Mouse (Mus musculus) myocyte (in vitro differentiated cells): Measurements from ENCODE around the gene Anpep. TPM values are rescaled to one million over a fixed set of nuclear protein-coding genes. Genes with fewer than 3 reads are reported as not detected.

Experiments used
- H3K27me3 ChIP-seq: one replicate; pipeline ENCODE4 v1.6.1; 2011; ENCODE audit not compliant: control insufficient read depth, insufficient read depth, insufficient read length
- H3K36me3 ChIP-seq: one replicate; pipeline ENCODE4 v1.6.1; 2011; ENCODE audit not compliant: control insufficient read depth, insufficient read depth
- H3K4me2 ChIP-seq: one replicate; pipeline ENCODE4 v1.6.1; 2011; ENCODE audit warnings: low read depth, control low read depth
- H3K4me3 ChIP-seq: one replicate; pipeline ENCODE4 v1.5.1; 2011; ENCODE audit warnings: mild to moderate bottlenecking, control low read depth, moderate library complexity
- H3K79me2 ChIP-seq: one replicate; pipeline ENCODE4 v1.6.1; 2011; ENCODE audit not compliant: control insufficient read depth, insufficient read depth
- H3ac ChIP-seq: one replicate; pipeline ENCODE4 v1.6.1; 2011; ENCODE audit not compliant: control insufficient read depth, insufficient read length
- CEBPB ChIP-seq: IDR thresholded peaks from 2 replicates; pipeline ENCODE4 v1.6.1; 2011; ENCODE audit warnings: mild to moderate bottlenecking, moderate library complexity; ENCODE audit not compliant: poor library complexity, insufficient read depth, severe bottlenecking
- E2F4 ChIP-seq: IDR thresholded peaks from one replicate; pipeline ENCODE4 v1.6.1; 2011; ENCODE audit warnings: mild to moderate bottlenecking, control low read depth, moderate library complexity; ENCODE audit not compliant: insufficient read depth
- MAX ChIP-seq: IDR thresholded peaks from one replicate; pipeline ENCODE4 v1.6.1; 2011; ENCODE audit warnings: low read depth, mild to moderate bottlenecking, control low read depth
- MYOD1 ChIP-seq, 3 experiments: IDR thresholded peaks; one replicate each; pipeline ENCODE4 v1.6.1; 2011; ENCODE audit warnings: control low read depth in 2 of 3, low read depth in 2 of 3, mild to moderate bottlenecking in 2 of 3, moderate library complexity in 1 of 3; ENCODE audit not compliant: insufficient read length in 2 of 3, control insufficient read depth in 1 of 3
- MYOG ChIP-seq, 3 experiments: IDR thresholded peaks; one replicate each; pipeline ENCODE4 v1.6.1; 2011; ENCODE audit warnings: control low read depth in 2 of 3, low read depth in 2 of 3, mild to moderate bottlenecking in 2 of 3; ENCODE audit not compliant: insufficient read length in 2 of 3, control insufficient read depth in 1 of 3, insufficient read depth in 1 of 3
- POLR2A ChIP-seq: IDR thresholded peaks from one replicate; pipeline ENCODE4 v1.6.1; 2011; ENCODE audit warnings: low read depth, mild to moderate bottlenecking, control low read depth, moderate library complexity; ENCODE audit not compliant: insufficient read length
- POLR2AphosphoS2 ChIP-seq: IDR thresholded peaks from one replicate; pipeline ENCODE4 v1.6.1; 2011; ENCODE audit warnings: low read depth, control low read depth; ENCODE audit not compliant: insufficient read length
- REST ChIP-seq: IDR thresholded peaks from one replicate; pipeline ENCODE4 v1.6.1; 2011; ENCODE audit warnings: mild to moderate bottlenecking, control low read depth, moderate library complexity; ENCODE audit not compliant: insufficient read depth, insufficient read length
- SRF ChIP-seq: IDR thresholded peaks from one replicate; pipeline ENCODE4 v1.6.1; 2011; ENCODE audit warnings: low read depth; ENCODE audit not compliant: control insufficient read depth, insufficient read length
- TCF12 ChIP-seq: IDR thresholded peaks from one replicate; pipeline ENCODE4 v1.6.1; 2011; ENCODE audit warnings: mild to moderate bottlenecking, control low read depth; ENCODE audit not compliant: poor library complexity, insufficient read depth, severe bottlenecking
- TCF3 ChIP-seq: IDR thresholded peaks from one replicate; pipeline ENCODE4 v1.6.1; 2011; ENCODE audit warnings: low read depth, control low read depth; ENCODE audit not compliant: insufficient read length
- USF1 ChIP-seq: IDR thresholded peaks from one replicate; pipeline ENCODE4 v1.6.1; 2011; ENCODE audit warnings: low read depth, mild to moderate bottlenecking, control low read depth, moderate library complexity
- polyA plus RNA-seq: library from polyadenylated mRNA; unstranded; fragments of >200 nt; fragmentation: generic; extraction: Trizol; gene quantifications from one replicate; pipeline ENCODE4 v1.2.1, GENCODE M21; 2012; ENCODE audit warnings: missing spikeins

Gene Anpep
- polyA plus RNA-seq, 1 experiment = 12.1 TPM

DNA sequence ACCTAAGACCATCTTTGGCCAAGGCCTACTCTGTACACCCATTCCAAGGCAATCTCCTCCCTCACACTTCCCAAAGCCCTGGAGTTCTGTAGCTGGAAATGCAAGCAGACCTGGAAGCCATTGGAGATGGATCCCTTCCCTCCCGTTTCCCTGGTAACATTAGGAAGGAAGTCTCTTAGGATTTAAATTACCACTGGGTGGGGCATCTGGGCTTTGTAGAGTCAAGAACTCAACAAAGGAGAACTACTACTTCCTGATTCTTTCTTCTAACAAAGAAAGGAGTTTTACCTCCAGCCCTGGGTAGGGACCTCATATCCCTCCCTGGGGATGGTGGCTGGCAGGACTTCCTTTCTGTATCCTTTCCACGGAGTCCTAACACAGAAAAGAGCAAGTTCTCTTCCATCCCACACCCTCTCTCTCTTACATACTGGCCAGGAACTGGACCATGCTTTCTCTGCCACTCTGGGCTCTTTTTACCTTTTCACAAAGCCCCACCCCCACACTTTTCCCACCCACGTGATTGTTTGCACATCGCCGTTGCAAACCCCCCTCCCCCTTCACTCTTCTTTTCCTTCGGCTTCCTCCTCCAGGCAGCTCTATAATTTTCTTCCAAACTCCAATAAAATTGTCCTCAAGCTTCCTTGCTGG lies 8.3 kb upstream of the Anpep start:
- Histone ChIP-seq H3K27me3 (no peaks in the 10 kb centered on the region), H3K4me2 (no peak overlapping the region), H3K79me2 (no peaks in the 10 kb centered on the region), H3K36me3 (no peaks in the 10 kb centered on the region), H3ac (no peak overlapping the region), H3K4me3 (no peak overlapping the region)
- TF ChIP-seq TCF3 (no peak), REST (no peak), POLR2A (no peak), USF1 (no peak), POLR2AphosphoS2 (no peak), CEBPB (no peak), SRF (no peak), TCF12 (no peak), MYOG (IDR thresholded peaks at IDR 0.05; ENCODE audit: control insufficient read depth in 1 of 3, insufficient read depth in 1 of 3, insufficient read length in 2 of 3, low read depth in 2 of 3) (no peak), MAX (no peak), E2F4 (no peak), MYOD1 (IDR thresholded peaks at IDR 0.05; ENCODE audit: control insufficient read depth in 1 of 3, insufficient read length in 2 of 3, low read depth in 2 of 3) (no peak)

DNA sequence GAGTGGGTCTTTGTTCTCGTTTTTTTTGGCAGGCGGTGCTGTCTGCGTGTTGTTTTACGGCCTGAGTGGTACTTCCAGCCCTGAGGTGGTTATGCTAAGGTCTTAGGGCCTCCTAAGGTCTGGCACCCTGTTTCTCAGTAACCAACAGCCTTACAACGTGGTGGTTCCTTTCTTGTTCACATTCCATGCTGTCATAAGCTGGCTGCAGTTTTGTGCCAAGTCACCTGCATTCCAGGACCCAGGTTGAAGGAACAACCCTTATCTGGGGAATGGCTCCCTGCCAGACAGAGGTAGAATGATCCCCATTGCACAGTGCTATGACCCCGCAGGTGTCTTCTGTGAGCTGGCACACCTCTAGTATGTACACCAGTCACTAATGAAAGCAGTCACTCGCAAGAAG lies 7.6 kb upstream of the Anpep start:
- H3K36me3 ChIP-seq = no peaks in the 10 kb centered on the region
- TF ChIP-seq POLR2AphosphoS2 = no peak
- no peak for TF ChIP-seq POLR2A
- no peak for TF ChIP-seq CEBPB
- TF ChIP-seq MYOG (IDR thresholded peaks at IDR 0.05; ENCODE audit: control insufficient read depth in 1 of 3, insufficient read depth in 1 of 3, insufficient read length in 2 of 3, low read depth in 2 of 3) = no peak
- TF ChIP-seq USF1 = no peak
- TF ChIP-seq MAX = no peak
- no peak for TF ChIP-seq E2F4
- no peak for TF ChIP-seq REST
- no peak for TF ChIP-seq TCF12
- no peak for TF ChIP-seq MYOD1 (IDR thresholded peaks at IDR 0.05; ENCODE audit: control insufficient read depth in 1 of 3, insufficient read length in 2 of 3, low read depth in 2 of 3)
- no peak for TF ChIP-seq TCF3
- no peak for TF ChIP-seq SRF
- no peak overlapping the region for H3K4me3 ChIP-seq
- no peak overlapping the region for H3ac ChIP-seq
- H3K4me2 ChIP-seq = no peak overlapping the region
- H3K27me3 ChIP-seq = no peaks in the 10 kb centered on the region
- no peaks in the 10 kb centered on the region for H3K79me2 ChIP-seq

DNA sequence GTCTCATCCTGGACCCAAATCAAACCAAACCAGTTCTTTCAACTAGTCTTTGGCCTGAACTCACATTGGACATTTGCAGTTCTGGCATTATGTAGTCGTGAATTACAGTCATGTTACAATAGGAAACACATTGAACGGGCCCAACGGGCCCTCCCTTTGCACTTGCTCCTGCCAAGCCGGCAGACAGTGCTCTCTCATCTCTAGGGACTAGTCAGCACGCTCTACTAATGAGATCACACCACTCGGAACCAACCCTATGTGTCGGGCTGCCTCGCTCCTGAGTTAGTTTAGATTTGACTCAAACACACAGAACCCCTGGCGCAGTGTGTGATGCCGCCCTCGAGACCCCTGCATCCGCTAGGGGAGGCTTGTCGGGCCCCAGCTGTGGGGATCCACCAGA lies 7.0 kb upstream of the Anpep start:
- H3K4me2 ChIP-seq = no peak overlapping the region
- no peaks in the 10 kb centered on the region for H3K36me3 ChIP-seq
- no peak overlapping the region for H3K4me3 ChIP-seq
- TF ChIP-seq USF1 (no peak), MYOG (IDR thresholded peaks at IDR 0.05; ENCODE audit: control insufficient read depth in 1 of 3, insufficient read depth in 1 of 3, insufficient read length in 2 of 3, low read depth in 2 of 3) (no peak), SRF (no peak), POLR2A (no peak), POLR2AphosphoS2 (no peak), REST (no peak), E2F4 (no peak), CEBPB (no peak), MYOD1 (IDR thresholded peaks at IDR 0.05; ENCODE audit: control insufficient read depth in 1 of 3, insufficient read length in 2 of 3, low read depth in 2 of 3) (no peak), TCF3 (no peak), TCF12 (no peak), MAX (no peak)
- no peaks in the 10 kb centered on the region for H3K79me2 ChIP-seq
- no peak overlapping the region for H3ac ChIP-seq
- no peaks in the 10 kb centered on the region for H3K27me3 ChIP-seq

DNA sequence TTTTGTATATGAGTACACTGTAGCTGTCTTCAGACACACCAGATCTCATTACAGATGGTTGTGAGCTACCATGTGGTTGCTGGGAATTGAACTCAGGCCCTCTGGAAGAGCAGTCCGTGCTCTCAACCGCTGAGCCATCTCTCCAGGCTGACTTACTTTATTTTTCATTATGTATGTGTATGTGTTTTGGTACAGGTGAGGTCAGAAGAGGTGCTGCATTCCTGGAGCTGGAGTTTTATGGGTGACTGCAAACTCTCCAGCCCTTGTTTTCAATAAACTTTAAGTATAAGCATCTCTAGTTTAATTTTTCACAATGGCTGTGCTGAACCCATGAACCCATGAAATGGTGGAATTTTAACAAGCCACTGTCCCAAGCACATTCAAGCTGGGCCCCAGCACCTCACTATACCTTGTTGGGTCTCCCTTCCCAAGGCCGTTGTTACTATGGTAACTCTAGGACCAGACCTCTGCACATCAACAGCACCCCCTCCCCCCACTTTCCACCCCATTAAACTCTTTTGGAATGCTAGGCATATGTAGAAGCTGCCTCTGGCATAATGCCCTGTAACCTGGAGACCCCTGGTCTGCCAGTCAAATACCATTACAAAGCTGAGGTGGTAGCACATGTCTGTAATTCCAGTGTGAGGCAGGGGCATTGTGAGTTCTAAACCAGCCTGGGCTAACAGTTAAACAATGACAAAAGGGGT lies 5.6 kb upstream of the Anpep start:
- TF ChIP-seq REST = no peak
- TF ChIP-seq E2F4 = no peak
- TF ChIP-seq CEBPB = no peak
- TF ChIP-seq TCF12 = no peak
- TF ChIP-seq POLR2AphosphoS2 = no peak
- no peak for TF ChIP-seq TCF3
- no peak for TF ChIP-seq POLR2A
- TF ChIP-seq MAX = no peak
- no peak for TF ChIP-seq SRF
- no peak overlapping the region for H3K4me2 ChIP-seq
- no peaks in the 10 kb centered on the region for H3K36me3 ChIP-seq
- no peak overlapping the region for H3K4me3 ChIP-seq
- no peaks in the 10 kb centered on the region for H3K79me2 ChIP-seq
- H3K27me3 ChIP-seq = no peaks in the 10 kb centered on the region
- no peak overlapping the region for H3ac ChIP-seq
